Mouse (Mus musculus): ENCODE measurements around the gene Id4.

The Id4 gene

GRCm38 (mm10) chr13:48260690-48261278 lies at the start of gene Id4:
TSS of gene Id4 (plus strand) at chr13:48261228.
- peak; percentile 92 to 93 for DNase-seq (ENCODE audit: low spot score in 2 of 2)

- DNase-seq (ENCODE audit: low spot score in 2 of 2) = peak; percentile 10 to 37
Measured at GRCm38 (mm10) chr13:48227136-48227535, 33.9 kb upstream of the Id4 start.

- DNase-seq (ENCODE audit: low spot score in 2 of 2) = peak; percentile 94 to 96
Measured at GRCm38 (mm10) chr13:48227712-48228111, 33.3 kb upstream of the Id4 start.

GRCm38 (mm10) chr13:48228114-48228513 lies 32.9 kb upstream of the Id4 start:
- DNase-seq (ENCODE audit: low spot score in 2 of 2) = no peak

GRCm38 (mm10) chr13:48230996-48231395 lies 30.0 kb upstream of the Id4 start:
- peak; percentile 4 to 22 for DNase-seq (ENCODE audit: low spot score in 2 of 2)

- DNase-seq (ENCODE audit: low spot score in 2 of 2) = no peak
Measured at GRCm38 (mm10) chr13:48236436-48236835, 24.6 kb upstream of the Id4 start.

GRCm38 (mm10) chr13:48236865-48237264 lies 24.2 kb upstream of the Id4 start:
- no peak for DNase-seq (ENCODE audit: low spot score in 2 of 2)

- DNase-seq (ENCODE audit: low spot score in 2 of 2) = no peak
Measured at GRCm38 (mm10) chr13:48237516-48237915, 23.5 kb upstream of the Id4 start.

- DNase-seq (ENCODE audit: low spot score in 2 of 2) = no peak
Measured at GRCm38 (mm10) chr13:48245235-48246012, 15.6 kb upstream of the Id4 start.

GRCm38 (mm10) chr13:48252559-48252958 lies 8.5 kb upstream of the Id4 start:
- DNase-seq (ENCODE audit: low spot score in 2 of 2) = no peak

- no peak for DNase-seq (ENCODE audit: low spot score in 2 of 2)
Measured at GRCm38 (mm10) chr13:48255026-48255425, 6.0 kb upstream of the Id4 start.

GRCm38 (mm10) chr13:48261341-48262221 lies 553 bp downstream of the Id4 start:
- peak; percentile 47 to 65 for DNase-seq (ENCODE audit: low spot score in 2 of 2)

- DNase-seq (ENCODE audit: low spot score in 2 of 2) = peak in 1 of 2 experiments; percentile 9
Measured at GRCm38 (mm10) chr13:48262451-48262969, 1.5 kb downstream of the Id4 start.

GRCm38 (mm10) chr13:48265029-48265428 lies 4.0 kb downstream of the Id4 start:
- no peak for DNase-seq (ENCODE audit: low spot score in 2 of 2)

GRCm38 (mm10) chr13:48273451-48274069 lies 12.5 kb downstream of the Id4 start:
- DNase-seq (ENCODE audit: low spot score in 2 of 2) = peak; percentile 53 to 59

GRCm38 (mm10) chr13:48274107-48274506 lies 13.1 kb downstream of the Id4 start:
- no peak for DNase-seq (ENCODE audit: low spot score in 2 of 2)

GRCm38 (mm10) chr13:48276981-48277380 lies 16.0 kb downstream of the Id4 start:
- DNase-seq (ENCODE audit: low spot score in 2 of 2) = no peak

- DNase-seq (ENCODE audit: low spot score in 2 of 2) = no peak
Measured at GRCm38 (mm10) chr13:48284426-48284825, 23.4 kb downstream of the Id4 start.

- no peak for DNase-seq (ENCODE audit: low spot score in 2 of 2)
Measured at GRCm38 (mm10) chr13:48284918-48285693, 24.1 kb downstream of the Id4 start.

GRCm38 (mm10) chr13:48290427-48290826 lies 29.4 kb downstream of the Id4 start:
- DNase-seq (ENCODE audit: low spot score in 2 of 2) = no peak

GRCm38 (mm10) chr13:48314500-48314899 lies 53.5 kb downstream of the Id4 start:
- no peak for DNase-seq (ENCODE audit: low spot score in 2 of 2)

All from right cerebral cortex, adult 2 months (tissue).